Mouse (Mus musculus) retina, embryonic 14.5 days (tissue): Measurements from ENCODE around the gene 9930022D16Rik.

ENCODE experiments used
- DNase-seq: peaks from one replicate; pipeline ENCODE4 v3.0.0-alpha.2; 2015; ENCODE audit warnings: low spot score

Gene 9930022D16Rik

DNA sequence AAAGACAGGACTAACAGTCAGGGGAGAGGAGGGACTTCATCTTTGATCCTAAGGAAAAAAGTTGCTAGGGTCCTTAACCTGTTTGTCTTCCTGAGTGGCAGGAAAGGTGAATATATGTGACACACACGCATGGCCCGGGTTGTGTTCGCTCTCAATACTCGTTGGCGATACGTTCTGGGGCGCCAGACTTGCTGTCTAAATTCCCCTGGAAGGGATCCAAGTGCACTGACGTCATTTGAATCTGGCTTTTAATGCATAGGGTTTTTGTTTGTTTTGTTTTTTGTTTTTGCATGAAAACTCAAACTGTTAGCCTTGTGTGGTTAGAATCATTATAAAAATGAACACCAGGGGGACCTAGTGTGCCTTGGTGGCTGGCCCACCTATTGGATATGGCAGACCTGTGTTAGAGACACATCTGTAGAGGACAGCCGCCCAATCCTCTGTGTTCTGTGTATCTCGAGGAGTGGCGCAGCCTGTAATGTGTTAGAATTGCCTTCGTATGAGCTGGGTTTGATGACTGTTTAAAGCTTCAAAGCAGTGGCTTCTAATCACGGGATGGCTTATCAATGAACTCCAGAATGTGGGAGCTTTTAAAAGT, 31.8 kb downstream of the 9930022D16Rik start:
- peak; percentile 81 for DNase-seq

DNA sequence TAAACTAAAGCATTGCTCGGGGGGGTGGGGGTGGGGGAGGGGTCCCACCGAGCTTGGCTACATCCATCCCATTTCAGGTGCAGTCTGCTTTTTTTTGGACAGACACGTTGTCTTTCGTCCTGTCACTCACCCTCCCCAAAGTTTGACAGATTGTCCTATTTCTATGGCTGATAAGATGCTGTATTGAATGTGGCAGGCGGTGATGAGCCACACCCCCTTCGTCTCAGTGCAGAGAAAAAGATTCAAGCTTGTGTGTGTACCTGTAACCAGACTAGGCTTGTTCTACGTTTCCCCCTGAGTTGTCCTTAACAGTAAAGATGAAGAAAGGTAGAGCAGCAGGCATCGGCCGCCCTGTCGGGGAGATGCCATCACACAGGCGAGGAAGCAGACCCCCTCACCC, 37.5 kb downstream of the 9930022D16Rik start:
- no peak for DNase-seq

DNA sequence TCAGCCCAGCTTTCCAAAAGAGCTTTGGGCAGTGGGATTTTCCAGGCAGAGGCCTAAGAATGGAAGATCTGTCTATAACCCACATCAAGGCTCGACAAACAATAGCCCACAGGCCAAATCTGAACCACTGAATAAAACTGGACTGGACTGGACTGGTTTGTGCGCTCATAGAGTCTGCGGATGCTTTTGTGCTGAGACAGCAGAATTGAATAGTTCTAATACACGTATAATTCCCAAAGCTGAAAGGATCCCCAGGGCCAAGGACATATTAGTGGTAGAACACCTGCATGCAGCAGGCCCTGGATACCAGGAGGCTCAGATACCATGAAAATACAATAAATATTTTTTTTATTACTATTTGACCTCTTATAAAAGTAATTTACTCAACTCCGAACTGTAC, 42.5 kb downstream of the 9930022D16Rik start:
- no peak for DNase-seq

DNA sequence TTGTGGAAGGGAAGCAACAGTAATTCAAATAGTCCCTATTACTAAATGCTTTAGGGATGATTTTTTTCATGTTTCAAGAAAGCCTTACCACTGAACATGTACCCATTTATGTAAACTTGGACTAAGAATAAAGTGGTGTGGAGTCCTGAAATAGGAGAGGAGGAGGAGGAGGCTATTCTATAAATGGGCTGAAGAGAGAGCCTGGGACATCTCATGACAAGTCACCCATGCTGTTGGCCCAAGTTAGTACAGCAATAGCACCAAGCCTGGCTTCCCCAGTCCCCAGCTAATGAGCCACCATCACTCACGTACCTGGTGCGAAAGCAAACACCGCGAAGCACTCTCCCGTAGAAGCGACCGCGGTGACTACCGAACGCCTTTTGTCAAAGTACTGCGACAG, 44.4 kb downstream of the 9930022D16Rik start:
- no peak for DNase-seq

DNA sequence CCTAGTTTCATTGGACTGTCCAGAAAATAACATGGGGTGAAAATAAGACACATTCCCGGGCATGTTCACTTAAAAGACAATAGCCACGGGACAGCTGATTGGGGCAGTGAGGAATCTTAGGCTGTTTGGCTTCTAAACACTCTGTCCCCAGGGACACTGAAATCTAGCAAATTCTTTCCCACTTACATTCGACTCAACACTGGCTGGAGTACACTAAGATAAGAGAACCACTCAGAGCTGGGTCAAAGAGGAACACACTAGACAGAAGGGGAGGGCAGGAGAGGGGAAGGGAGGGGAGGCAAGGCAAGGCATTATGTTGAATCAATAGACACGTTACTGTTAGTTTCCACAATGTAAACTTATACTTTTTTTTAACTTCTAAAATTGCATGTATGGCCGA, 46.9 kb downstream of the 9930022D16Rik start:
- DNase-seq: no peak

DNA sequence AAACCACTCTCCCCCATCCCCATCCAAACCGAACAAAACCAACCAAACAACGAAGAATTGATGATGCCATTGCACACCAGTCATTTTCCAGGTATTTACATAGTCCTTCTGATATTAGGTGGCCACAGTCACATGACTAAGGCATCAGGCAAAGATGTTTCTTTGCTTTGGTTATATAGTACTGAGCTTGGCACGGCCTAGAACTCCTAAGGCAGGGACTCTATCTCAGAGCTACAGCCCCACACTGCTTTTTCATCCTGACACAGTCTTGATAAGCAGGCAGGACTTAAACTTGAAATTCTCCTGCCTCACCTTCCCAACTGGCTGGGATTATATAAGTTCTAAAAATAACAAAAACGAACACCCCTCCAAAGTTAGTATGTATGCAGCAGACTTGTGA, 51.4 kb downstream of the 9930022D16Rik start:
- DNase-seq: no peak

DNA sequence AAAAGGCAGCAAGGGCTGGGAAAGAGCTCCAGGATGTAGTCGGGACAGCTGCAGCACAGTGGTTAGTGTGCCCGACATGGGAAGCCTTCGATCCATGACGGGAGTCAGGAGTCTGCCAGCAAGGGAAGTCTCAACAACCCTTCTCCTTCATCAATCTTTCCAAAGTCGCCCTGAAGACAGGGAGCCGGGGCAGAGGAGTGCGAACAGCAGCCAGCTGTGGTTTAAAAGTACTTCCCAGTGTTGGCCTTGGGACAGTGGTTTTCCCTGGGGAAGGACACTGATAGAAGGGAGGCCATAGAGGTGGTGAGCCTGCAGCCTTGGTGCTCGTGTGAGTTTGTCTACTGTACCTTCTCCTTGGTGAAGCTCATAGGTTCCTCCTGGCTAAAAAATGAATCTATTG, 53.3 kb downstream of the 9930022D16Rik start:
- no peak for DNase-seq

DNA sequence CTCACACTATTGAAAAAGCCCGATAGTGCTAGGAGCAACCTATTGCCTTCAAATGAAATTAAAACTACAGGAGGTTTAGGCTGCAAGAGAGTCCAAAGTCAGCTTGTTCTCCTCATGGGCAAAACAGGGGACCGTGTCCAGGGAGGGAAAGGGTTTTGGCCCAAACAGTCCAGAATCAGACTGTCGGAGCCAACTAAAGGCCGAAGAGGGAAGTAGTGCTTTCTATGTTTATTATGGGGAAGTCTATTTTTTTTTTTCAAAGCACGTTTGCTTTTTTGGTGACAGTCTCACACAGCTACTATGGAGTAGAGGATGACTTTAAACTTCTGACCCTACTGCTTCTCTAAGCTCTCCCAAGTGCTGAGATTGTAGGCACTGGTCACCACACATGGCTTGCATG, 54.4 kb downstream of the 9930022D16Rik start:
- no peak for DNase-seq
